Mouse (Mus musculus) brain, embryonic 14.5 days (tissue): Measurements from ENCODE around the gene Sgf29.

ENCODE experiments used
- CTCF ChIP-seq: fragments of 200-500 bp; IDR thresholded peaks from 2 replicates; pipeline ENCODE4 v1.5.1; 2012; ENCODE audit warnings: inconsistent platforms, mild to moderate bottlenecking, moderate library complexity, borderline replicate concordance; ENCODE audit not compliant: insufficient read depth, insufficient read length; ENCODE audit errors: extremely low read depth
- POLR2A ChIP-seq: fragments of 200-500 bp; IDR thresholded peaks from 2 replicates; pipeline ENCODE4 v1.6.1; 2012; ENCODE audit warnings: mild to moderate bottlenecking, inconsistent platforms, borderline replicate concordance; ENCODE audit not compliant: poor library complexity, insufficient read depth, insufficient read length, severe bottlenecking; ENCODE audit errors: extremely low read depth

DNA sequence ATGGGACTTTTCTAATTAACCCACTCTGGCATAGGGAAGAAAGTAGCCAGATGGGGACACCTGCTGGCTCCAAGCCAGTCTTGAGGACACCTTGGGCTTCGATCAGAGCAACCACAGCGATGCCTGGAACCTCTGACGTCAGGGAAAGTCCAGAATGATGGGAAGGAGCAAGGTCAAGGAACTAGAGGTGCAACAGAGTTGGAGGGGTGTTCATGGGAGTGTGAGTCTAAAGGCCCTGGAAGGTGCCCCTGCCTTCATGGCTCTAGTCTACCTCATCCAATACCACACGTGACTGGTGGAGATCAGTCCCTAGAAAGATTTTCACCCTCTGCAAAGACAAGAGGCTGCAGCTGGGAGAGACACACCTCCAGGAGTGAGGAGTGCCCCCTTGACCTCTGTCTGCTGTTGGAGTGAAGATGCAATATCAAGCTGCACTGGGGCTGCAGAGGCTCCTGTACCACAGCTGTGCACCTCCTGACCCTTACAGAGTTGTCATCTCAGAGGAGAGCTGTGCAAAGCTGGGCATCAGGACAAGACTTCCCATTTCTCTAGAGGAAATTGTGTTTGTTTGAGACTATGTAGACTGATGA, 27.6 kb downstream of the Sgf29 start:
- TF ChIP-seq CTCF = no peak
- no peak for TF ChIP-seq POLR2A
